Mouse (Mus musculus): ENCODE measurements around the gene Rmnd5a. TPM values are rescaled to one million over a fixed set of nuclear protein-coding genes. Genes with fewer than 3 reads are reported as not detected.

Rmnd5a gene
- polyA plus RNA-seq, 1 experiment from 2014 or later: 10.6 TPM

DNA sequence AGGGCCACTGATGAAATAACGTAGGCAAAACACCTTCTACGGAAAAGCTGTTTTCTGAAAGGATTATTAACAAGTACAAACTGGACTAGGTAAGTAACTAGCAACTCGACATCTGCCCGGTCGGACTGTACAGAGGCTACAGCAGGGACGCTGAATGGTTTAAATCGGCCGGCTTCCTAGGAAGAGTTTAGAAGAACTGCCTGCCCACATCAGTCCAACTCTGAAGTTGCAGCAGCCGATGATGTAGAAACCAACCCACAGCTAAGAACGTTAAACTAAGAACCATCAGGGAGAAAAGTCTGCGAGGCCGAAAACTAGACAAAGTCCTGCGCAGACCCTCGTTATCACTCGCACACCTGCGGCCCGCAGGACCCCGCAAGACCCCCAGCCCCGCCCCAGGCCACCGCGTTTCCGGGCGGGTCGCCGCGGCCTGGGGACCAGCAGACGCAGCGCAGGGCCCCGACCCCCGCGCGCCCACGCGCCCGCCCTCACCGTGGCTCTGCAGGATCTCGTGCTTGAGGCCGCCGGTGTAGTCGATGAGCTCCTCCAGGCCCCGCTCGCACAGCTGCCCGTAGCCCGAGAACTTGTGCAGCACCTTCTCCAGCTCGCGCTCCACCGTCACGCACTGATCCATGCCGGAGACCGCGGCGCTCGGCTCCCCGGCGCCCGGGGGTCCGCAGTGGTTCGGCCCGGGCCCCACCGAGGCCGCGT, 776 bp downstream of the Rmnd5a start:
- peak overlapping the region; percentile 97 for H3K27ac ChIP-seq
- peak overlapping the region; percentile 94 for H3K4me3 ChIP-seq
- H3K9me3 ChIP-seq: no peaks in the 10 kb centered on the region
- no peaks in the 10 kb centered on the region for H3K27me3 ChIP-seq
- ATAC-seq (ENCODE audit: insufficient number of reproducible peaks, insufficient read depth, low FRiP score, low TSS enrichment, low read depth): 0 out of 2 replicates have a peak, but pooled peaks have one; percentile 3
- WGBS: under 1% methylated on average over 55 of the region's 62 CpGs
- H3K9ac ChIP-seq: peak overlapping the region; percentile 96
- H3K4me2 ChIP-seq: peak overlapping the region; percentile 80
- H3K4me1 ChIP-seq: peaks cover 39% of the 10 kb centered on the region
- H3K36me3 ChIP-seq: no peaks in the 10 kb centered on the region

DNA sequence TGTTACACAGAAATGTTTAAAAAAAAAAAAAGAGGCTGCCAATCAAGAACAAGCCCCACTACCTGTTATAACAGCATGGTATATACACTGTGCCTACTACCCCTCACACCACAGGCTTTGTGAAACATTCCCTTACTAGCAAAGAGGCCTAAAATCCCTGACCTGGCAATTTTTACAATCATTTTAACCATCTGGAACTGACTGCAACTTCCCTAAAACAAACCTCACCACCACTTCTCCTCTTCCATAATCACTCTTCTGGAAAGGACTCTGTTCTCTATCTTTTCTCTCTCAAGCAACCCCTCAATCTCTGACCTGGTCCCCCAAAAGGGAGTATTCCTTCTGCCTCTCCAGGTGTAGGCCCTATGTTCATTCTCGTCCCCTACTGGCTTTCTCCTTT, 2.4 kb downstream of the Rmnd5a start:
- no peak for ATAC-seq (ENCODE audit: insufficient number of reproducible peaks, insufficient read depth, low FRiP score, low TSS enrichment, low read depth)
- 50% methylated on average over 1 of the region's 1 CpGs for WGBS
- Histone ChIP-seq H3K9me3 (no peaks in the 10 kb centered on the region), H3K4me3 (0 out of 2 replicates have a peak overlapping the region, but pooled peaks have one; percentile 0), H3K27ac (no peak overlapping the region), H3K4me2 (peak overlapping the region; percentile 80), H3K27me3 (no peaks in the 10 kb centered on the region), H3K9ac (0 out of 2 replicates have a peak overlapping the region, but pooled peaks have one; percentile 28), H3K36me3 (no peaks in the 10 kb centered on the region), H3K4me1 (peaks cover 43% of the 10 kb centered on the region)

DNA sequence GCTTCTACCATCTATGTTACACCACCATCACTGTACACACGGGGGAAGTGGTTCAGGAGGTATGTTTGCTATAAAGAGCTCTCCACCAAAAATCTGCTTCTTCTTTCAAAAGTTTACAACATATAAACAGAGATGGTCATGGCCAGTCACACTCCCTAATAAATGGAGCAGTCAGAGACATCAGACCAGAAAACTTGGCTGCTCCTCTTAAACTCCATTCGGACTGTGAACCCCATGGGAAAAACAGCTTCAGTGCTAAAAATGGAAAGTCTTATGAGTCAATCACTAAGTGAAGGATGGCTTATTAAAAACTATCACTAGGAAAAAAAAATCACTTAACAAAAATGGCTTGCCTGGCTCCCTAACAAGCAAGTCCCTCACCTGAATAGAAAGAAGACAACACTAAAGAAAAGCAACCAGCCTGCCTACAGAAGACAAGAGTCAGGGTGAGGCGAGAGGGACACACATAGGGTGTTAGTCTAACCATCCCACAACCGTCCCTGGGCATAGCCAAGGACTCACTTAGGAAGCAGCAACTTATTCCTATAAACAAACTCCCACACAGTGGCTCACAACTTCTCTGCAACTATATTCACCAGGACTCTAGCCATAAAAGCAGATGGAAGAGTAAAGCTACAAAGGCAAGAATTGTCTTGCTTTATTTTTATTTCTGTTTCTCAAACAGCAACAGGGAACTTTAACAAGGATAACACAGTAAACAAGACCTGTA, 12.3 kb downstream of the Rmnd5a start:
- no peaks in the 10 kb centered on the region for H3K9me3 ChIP-seq
- H3K27me3 ChIP-seq: no peaks in the 10 kb centered on the region
- no peak overlapping the region for H3K27ac ChIP-seq
- H3K4me3 ChIP-seq: no peak overlapping the region
- peaks cover 24% of the 10 kb centered on the region for H3K36me3 ChIP-seq
- WGBS: 87% methylated on average over 4 of the region's 4 CpGs
- no peak overlapping the region for H3K4me2 ChIP-seq
- H3K9ac ChIP-seq: no peak overlapping the region
- no peak for ATAC-seq (ENCODE audit: insufficient number of reproducible peaks, insufficient read depth, low FRiP score, low TSS enrichment, low read depth)
- peaks cover 10% of the 10 kb centered on the region for H3K4me1 ChIP-seq

DNA sequence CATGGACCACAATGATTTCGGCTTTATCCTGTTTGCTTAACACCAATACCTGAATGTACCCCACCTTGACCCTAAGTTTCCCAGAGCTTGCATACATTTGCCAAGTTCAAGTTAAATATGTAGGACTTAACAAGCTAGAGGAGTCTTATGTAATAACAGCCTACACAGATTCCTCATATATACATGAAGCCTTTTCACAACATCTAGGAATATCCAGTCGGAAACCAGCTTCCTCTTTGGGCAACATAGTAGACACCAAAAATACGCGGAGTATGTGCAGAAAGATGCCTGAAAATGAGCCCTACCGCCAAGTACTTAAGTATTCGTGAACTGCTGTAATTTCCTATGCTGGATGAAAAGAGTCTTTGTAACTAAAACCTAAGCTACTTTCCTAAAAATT, 14.8 kb downstream of the Rmnd5a start:
- Histone ChIP-seq H3K4me1 (peaks cover 4% of the 10 kb centered on the region; the same call in 1 of the 2 replicates), H3K4me3 (no peak overlapping the region), H3K27me3 (no peaks in the 10 kb centered on the region), H3K4me2 (no peak overlapping the region), H3K9ac (no peak overlapping the region), H3K9me3 (no peaks in the 10 kb centered on the region), H3K27ac (no peak overlapping the region), H3K36me3 (peaks cover 24% of the 10 kb centered on the region)
- whole genome bisulfite sequencing: 69% methylated on average over 6 of the region's 6 CpGs
- no peak for ATAC-seq (ENCODE audit: insufficient number of reproducible peaks, insufficient read depth, low FRiP score, low TSS enrichment, low read depth)

DNA sequence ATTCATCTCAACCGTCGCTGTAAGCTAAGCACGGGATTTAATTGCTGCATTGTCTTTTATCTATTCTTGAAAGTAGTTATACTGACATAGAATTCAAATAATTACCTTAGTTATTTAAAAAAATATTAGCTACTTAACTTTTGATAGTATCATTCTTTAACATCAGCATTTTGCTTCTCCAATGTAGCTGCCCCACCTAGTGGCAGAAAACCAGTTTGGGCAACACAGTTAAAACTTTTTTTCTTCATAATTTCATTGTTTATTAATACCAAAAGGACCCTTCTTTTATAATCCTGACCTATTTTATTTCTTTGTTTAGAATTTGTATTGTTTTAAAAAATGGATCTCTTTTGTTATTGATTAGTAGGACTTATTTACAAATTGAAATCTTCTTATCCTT, 17.3 kb downstream of the Rmnd5a start:
- H3K4me1 ChIP-seq: 0 out of 2 replicates have a peak, but pooled peaks cover 4% of the 10 kb centered on the region
- H3K36me3 ChIP-seq: peaks cover 23% of the 10 kb centered on the region
- H3K4me2 ChIP-seq: no peak overlapping the region
- no peaks in the 10 kb centered on the region for H3K27me3 ChIP-seq
- no peak for ATAC-seq (ENCODE audit: insufficient number of reproducible peaks, insufficient read depth, low FRiP score, low TSS enrichment, low read depth)
- WGBS: 89% methylated on average over 3 of the region's 3 CpGs
- no peak overlapping the region for H3K4me3 ChIP-seq
- H3K27ac ChIP-seq: no peak overlapping the region
- no peak overlapping the region for H3K9ac ChIP-seq
- no peaks in the 10 kb centered on the region for H3K9me3 ChIP-seq

DNA sequence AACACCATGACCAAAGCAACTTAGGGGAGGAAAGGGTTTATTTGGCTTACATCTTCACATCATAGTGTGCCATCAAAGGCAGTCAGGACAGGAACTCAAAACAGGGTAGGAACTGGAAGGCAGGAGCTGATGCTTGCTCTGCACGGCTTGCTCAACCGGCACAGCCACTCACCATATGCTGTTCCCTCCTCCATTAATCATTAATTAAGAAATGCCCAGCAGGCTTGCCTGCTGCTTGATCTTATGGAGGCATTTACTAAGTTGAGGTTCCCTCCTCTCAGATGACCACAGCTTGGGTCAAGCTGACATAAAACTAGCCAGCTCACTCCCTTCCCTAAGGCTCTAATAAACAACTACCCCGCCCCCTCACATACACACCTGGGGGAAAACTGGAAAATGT, 18.3 kb downstream of the Rmnd5a start:
- Histone ChIP-seq H3K9me3 (no peaks in the 10 kb centered on the region), H3K27me3 (no peaks in the 10 kb centered on the region), H3K27ac (no peak overlapping the region), H3K4me2 (no peak overlapping the region), H3K4me3 (no peak overlapping the region), H3K4me1 (0 out of 2 replicates have a peak, but pooled peaks cover 4% of the 10 kb centered on the region), H3K9ac (no peak overlapping the region), H3K36me3 (peaks cover 18% of the 10 kb centered on the region)
- no peak for ATAC-seq (ENCODE audit: insufficient number of reproducible peaks, insufficient read depth, low FRiP score, low TSS enrichment, low read depth)
- 87% methylated on average over 3 of the region's 3 CpGs for WGBS

DNA sequence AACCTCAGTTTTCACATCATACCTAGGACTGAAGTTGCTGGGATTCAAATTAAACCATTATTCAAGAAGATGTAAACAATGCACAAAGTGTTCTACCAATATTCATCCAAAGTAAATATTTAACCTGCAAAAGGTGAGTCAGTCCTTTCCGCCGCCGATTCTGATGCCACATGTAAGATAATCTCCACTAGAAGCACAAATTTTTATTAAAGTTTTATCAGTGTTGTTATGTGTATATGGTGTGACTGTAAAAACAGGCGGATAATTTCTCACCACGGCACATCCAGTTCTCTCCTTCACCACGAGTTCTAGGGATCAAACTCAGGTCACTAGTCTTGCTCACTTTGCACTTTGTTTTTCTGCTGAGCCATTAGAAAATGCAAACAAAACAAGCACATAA, 19.6 kb downstream of the Rmnd5a start:
- no peaks in the 10 kb centered on the region for H3K9me3 ChIP-seq
- no peak overlapping the region for H3K4me3 ChIP-seq
- no peak overlapping the region for H3K9ac ChIP-seq
- H3K4me2 ChIP-seq: no peak overlapping the region
- no peak overlapping the region for H3K27ac ChIP-seq
- WGBS: 92% methylated on average over 6 of the region's 6 CpGs
- H3K4me1 ChIP-seq: no peaks in the 10 kb centered on the region
- ATAC-seq (ENCODE audit: insufficient number of reproducible peaks, insufficient read depth, low FRiP score, low TSS enrichment, low read depth): no peak
- H3K36me3 ChIP-seq: peaks cover 10% of the 10 kb centered on the region; the same call in 1 of the 2 replicates
- no peaks in the 10 kb centered on the region for H3K27me3 ChIP-seq

DNA sequence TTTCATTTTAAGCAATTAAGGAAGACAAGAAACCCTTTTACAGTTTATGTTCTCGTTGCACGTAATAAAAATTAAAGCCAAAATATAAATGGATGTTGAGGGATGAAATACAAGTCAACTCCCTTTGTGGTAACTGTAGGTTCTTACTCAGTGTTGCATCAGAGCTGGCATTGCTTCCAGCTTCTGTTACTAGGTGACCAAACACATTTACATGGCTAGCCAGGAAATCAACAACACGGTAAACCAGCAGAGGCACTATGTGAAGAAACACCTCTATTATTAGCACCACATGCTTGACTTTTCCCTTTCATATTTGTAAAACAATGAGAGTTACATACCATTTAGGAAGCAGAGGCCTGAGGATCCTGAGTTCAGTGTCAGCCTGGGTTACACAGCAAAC, 21.6 kb downstream of the Rmnd5a start:
- no peak for ATAC-seq (ENCODE audit: insufficient number of reproducible peaks, insufficient read depth, low FRiP score, low TSS enrichment, low read depth)
- Histone ChIP-seq H3K27ac (no peak overlapping the region), H3K27me3 (no peaks in the 10 kb centered on the region), H3K4me1 (no peaks in the 10 kb centered on the region), H3K4me3 (no peak overlapping the region), H3K4me2 (no peak overlapping the region), H3K36me3 (peaks cover 10% of the 10 kb centered on the region; the same call in 1 of the 2 replicates), H3K9me3 (no peaks in the 10 kb centered on the region), H3K9ac (no peak overlapping the region)
- WGBS: 89% methylated on average over 3 of the region's 3 CpGs

DNA sequence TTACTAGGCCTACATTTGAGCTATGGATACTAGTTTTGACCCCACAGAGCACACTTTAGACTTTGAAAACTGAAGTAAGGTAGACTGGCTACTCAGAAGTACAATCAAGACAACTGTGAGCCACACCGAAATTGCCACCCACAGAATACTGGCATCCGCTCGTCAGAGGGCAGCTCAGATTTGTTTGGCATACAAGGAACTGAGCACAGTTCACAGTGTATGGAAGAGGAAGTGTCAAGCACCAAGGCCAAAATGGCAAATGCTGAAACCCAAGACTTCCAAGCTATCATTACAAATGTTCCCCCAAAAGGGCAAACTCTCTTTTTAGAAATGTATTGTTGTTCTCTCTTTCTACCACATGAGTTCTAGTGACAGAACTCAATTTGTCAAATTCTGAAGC, 25.0 kb downstream of the Rmnd5a start:
- H3K4me2 ChIP-seq: no peak overlapping the region
- no peak overlapping the region for H3K9ac ChIP-seq
- peaks cover 23% of the 10 kb centered on the region; the same call in 1 of the 2 replicates for H3K36me3 ChIP-seq
- no peak overlapping the region for H3K4me3 ChIP-seq
- no peaks in the 10 kb centered on the region for H3K4me1 ChIP-seq
- H3K9me3 ChIP-seq: no peaks in the 10 kb centered on the region
- ATAC-seq (ENCODE audit: insufficient number of reproducible peaks, insufficient read depth, low FRiP score, low TSS enrichment, low read depth): no peak
- WGBS: 85% methylated on average over 3 of the region's 3 CpGs
- H3K27me3 ChIP-seq: no peaks in the 10 kb centered on the region
- H3K27ac ChIP-seq: no peak overlapping the region

DNA sequence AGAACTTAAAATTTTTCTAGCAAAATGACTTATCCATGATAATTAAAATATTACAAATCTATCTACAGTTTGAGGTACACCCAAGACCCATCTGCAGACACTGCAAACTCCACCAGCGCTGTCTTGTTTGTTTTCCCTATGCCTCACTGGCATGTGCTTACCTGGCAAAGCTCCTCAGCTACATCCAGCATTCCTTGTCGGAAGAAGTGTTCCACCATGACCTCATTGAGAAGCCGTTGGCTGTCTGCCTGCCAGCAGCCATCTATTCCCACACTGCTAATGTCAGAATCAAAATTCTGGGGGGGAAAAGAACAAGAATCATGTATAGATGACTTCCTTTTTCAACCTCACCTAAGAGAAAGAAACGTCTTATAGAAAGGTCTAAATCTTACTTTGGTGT, 25.8 kb downstream of the Rmnd5a start:
- no peak overlapping the region for H3K4me2 ChIP-seq
- H3K27me3 ChIP-seq: no peaks in the 10 kb centered on the region
- H3K9me3 ChIP-seq: no peaks in the 10 kb centered on the region
- H3K9ac ChIP-seq: no peak overlapping the region
- 87% methylated on average over 4 of the region's 4 CpGs for WGBS
- H3K36me3 ChIP-seq: peaks cover 23% of the 10 kb centered on the region; the same call in 1 of the 2 replicates
- H3K27ac ChIP-seq: no peak overlapping the region
- no peak overlapping the region for H3K4me3 ChIP-seq
- no peaks in the 10 kb centered on the region for H3K4me1 ChIP-seq
- ATAC-seq (ENCODE audit: insufficient number of reproducible peaks, insufficient read depth, low FRiP score, low TSS enrichment, low read depth): no peak

DNA sequence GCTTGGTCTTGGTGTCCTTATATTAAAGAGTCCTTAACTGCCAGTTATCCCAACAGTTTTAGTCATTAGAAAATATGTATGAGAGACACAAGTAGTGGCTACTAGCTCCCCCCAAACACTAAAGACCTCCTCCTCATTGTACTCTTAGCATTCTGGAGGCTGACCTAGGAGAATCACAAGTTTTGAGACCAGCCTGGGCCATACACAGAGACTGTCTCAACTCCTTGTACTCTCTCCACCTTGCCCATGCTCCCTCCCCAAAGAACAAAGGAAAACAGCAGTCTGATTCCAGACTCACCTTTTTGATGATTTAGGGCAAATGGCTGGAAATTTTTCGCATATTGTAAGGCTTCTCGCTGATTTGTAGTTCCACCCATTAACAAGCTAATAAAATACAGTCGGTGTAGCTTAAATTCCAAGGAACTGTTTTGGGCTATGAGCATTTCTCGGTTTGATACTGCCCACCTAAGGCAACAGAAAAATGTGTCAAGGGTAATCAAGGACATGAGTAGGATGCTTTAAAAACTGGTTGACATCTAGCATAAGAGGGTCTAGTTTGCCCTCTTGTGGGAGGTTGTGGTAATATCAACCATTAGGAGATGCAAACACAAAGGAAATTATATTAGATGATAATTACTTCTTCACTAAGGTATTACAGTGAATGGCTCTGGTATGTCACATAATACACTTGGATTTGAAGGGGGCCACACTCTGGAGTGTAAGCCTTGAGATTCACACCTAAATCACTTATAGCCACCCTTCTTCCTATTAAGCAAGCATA, 41.4 kb downstream of the Rmnd5a start:
- H3K4me1 ChIP-seq: no peaks in the 10 kb centered on the region
- 80% methylated on average over 4 of the region's 4 CpGs for WGBS
- H3K9me3 ChIP-seq: no peaks in the 10 kb centered on the region
- H3K36me3 ChIP-seq: peaks cover 21% of the 10 kb centered on the region
- H3K27me3 ChIP-seq: no peaks in the 10 kb centered on the region
- H3K27ac ChIP-seq: no peak overlapping the region
- no peak overlapping the region for H3K4me3 ChIP-seq
- H3K4me2 ChIP-seq: no peak overlapping the region
- ATAC-seq (ENCODE audit: insufficient number of reproducible peaks, insufficient read depth, low FRiP score, low TSS enrichment, low read depth): no peak
- no peak overlapping the region for H3K9ac ChIP-seq

Data from embryonic facial prominence, embryonic 13.5 days (tissue).